Mouse (Mus musculus) intestine, postnatal 0 days (tissue): Measurements from ENCODE around the gene Amigo3. TPM values are rescaled to one million over a fixed set of nuclear protein-coding genes. Genes with fewer than 3 reads are reported as not detected.

Experiments
- ATAC-seq: fragments of 200-750 bp; cut with Nextera tagmentation; 2 replicates; pipeline ENCODE4 v1.8.0; 2017; ENCODE audit warnings: mild to moderate bottlenecking, moderate TSS enrichment, moderate library complexity
- H3K27ac ChIP-seq: fragments of 300-500 bp; sonication (generic); 2 replicates; pipeline ENCODE4 v1.5.1; 2014; ENCODE audit warnings: mild to moderate bottlenecking, low read depth, low read length, moderate library complexity
- H3K27me3 ChIP-seq: fragments of 300-500 bp; sonication (generic); replicated peaks from 2 replicates; pipeline ENCODE4 v1.6.1; 2014; ENCODE audit warnings: low read length, mixed read lengths; ENCODE audit not compliant: control insufficient read depth, insufficient read depth
- H3K36me3 ChIP-seq: fragments of 300-500 bp; sonication (generic); 2 replicates; pipeline ENCODE4 v1.6.1; 2014; ENCODE audit warnings: mild to moderate bottlenecking, moderate library complexity; ENCODE audit not compliant: control insufficient read depth, insufficient read depth
- H3K4me1 ChIP-seq: fragments of 300-500 bp; sonication (generic); replicated peaks from 2 replicates; pipeline ENCODE4 v1.6.1; 2014; ENCODE audit warnings: antibody characterized with exemption, low read length, mixed read lengths; ENCODE audit not compliant: control insufficient read depth, insufficient read depth
- H3K4me2 ChIP-seq: fragments of 300-500 bp; sonication (generic); replicated peaks from 2 replicates; pipeline ENCODE4 v1.6.1; 2014; ENCODE audit warnings: low read depth, mild to moderate bottlenecking, moderate library complexity
- H3K4me3 ChIP-seq: fragments of 300-500 bp; sonication (generic); 2 replicates; pipeline ENCODE4 v1.5.1; 2014; ENCODE audit warnings: low read depth, low read length
- H3K9ac ChIP-seq: fragments of 300-500 bp; sonication (generic); 2 replicates; pipeline ENCODE4 v1.6.1; 2014; ENCODE audit warnings: mild to moderate bottlenecking, low read depth, low read length
- H3K9me3 ChIP-seq: fragments of 300-500 bp; sonication (generic); 2 replicates; pipeline ENCODE4 v1.6.1; 2016; ENCODE audit warnings: mixed run types; ENCODE audit not compliant: control insufficient read depth
- CTCF ChIP-seq: sonication (generic); IDR thresholded peaks from 2 replicates; pipeline ENCODE4 v1.5.1; 2016; ENCODE audit warnings: low read depth, mild to moderate bottlenecking, control low read depth, antibody characterized with exemption, moderate library complexity
- WGBS: fragments of 180-500 bp; shearing (Covaris S2); extraction: QIAGEN DNeasy Blood & Tissue Kit; methylation state at CpG from one replicate; pipeline ENCODE4 v1.1.7; 2014; 5-methylcytosine and 5-hydroxymethylcytosine counted together
- polyA plus RNA-seq: library from polyadenylated mRNA; unstranded; fragments of >200 nt; fragmentation: Nextera tagmentation; extraction: Ambion mirVana; gene quantifications from 2 replicates; pipeline ENCODE4 v1.2.1, GENCODE M21; 2015

Amigo3 gene
- polyA plus RNA-seq, 1 experiment from 2014 or later = 4.4 TPM

GRCm38 (mm10) chr9:108069529-108069928 lies 16.6 kb downstream of the Amigo3 start:
- TF ChIP-seq CTCF = no peak
- H3K36me3 ChIP-seq = peaks cover 42% of the 10 kb centered on the region
- H3K4me1 ChIP-seq = no peaks in the 10 kb centered on the region
- no peaks in the 10 kb centered on the region for H3K27me3 ChIP-seq
- H3K9ac ChIP-seq = no peak overlapping the region
- H3K27ac ChIP-seq = no peak overlapping the region
- no peak overlapping the region for H3K4me2 ChIP-seq
- H3K9me3 ChIP-seq = no peaks in the 10 kb centered on the region
- no peak for ATAC-seq
- 86% methylated on average over 7 of the region's 7 CpGs for WGBS
- no peak overlapping the region for H3K4me3 ChIP-seq

DNA sequence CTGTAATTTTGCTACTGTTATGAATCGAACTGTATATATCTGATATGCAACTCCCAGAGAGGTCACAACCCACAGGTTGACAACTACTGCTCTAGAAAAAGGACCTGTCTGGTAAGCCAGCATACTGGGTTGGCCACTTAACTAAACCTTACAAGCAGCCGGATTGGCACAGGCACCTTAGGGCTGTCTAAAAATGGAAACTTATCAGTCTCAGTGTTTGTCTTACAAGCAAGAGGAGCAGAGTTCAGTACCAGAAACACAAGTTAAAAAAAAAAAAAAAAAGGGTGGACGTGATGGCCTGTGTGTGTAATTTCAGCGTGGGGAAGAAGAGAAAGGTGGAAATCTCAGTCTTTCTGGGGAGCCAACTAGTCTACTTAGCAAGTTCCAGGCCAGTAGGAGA lies 18.8 kb downstream of the Amigo3 start:
- WGBS = 49% methylated on average over 4 of the region's 4 CpGs
- no peak overlapping the region for H3K9ac ChIP-seq
- peaks cover 40% of the 10 kb centered on the region for H3K36me3 ChIP-seq
- H3K27me3 ChIP-seq = no peaks in the 10 kb centered on the region
- H3K4me1 ChIP-seq = no peaks in the 10 kb centered on the region
- no peak for TF ChIP-seq CTCF
- no peak overlapping the region for H3K4me2 ChIP-seq
- H3K27ac ChIP-seq = no peak overlapping the region
- ATAC-seq = no peak
- H3K4me3 ChIP-seq = no peak overlapping the region
- H3K9me3 ChIP-seq = no peaks in the 10 kb centered on the region

DNA sequence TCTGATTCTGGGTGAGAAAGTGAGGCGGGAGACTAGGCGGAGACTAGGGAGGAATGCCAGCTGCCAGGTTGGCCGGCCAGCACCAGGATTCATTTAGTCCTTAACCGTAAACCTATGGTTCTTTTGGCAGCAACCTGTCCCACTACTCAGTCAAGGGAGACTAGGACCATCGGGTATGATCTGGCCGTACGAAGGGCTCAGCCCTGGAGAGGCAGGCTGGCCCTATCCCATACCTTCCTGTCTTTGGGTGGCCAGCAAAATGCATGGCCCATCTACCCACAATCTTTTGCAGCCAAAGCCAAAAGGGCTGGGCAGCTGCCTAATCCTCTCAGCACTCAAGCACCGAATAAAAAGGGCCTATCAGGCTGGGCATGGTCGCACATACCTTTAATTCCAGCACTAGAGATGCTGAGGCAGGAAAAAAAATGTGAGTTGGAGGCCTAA lies 19.5 kb downstream of the Amigo3 start:
- Histone ChIP-seq H3K36me3 (peaks cover 40% of the 10 kb centered on the region), H3K4me3 (no peak overlapping the region), H3K9ac (no peak overlapping the region), H3K4me1 (no peaks in the 10 kb centered on the region), H3K27me3 (no peaks in the 10 kb centered on the region), H3K4me2 (no peak overlapping the region), H3K9me3 (no peaks in the 10 kb centered on the region), H3K27ac (no peak overlapping the region)
- no peak for TF ChIP-seq CTCF
- WGBS = 59% methylated on average over 9 of the region's 9 CpGs
- no peak for ATAC-seq

DNA sequence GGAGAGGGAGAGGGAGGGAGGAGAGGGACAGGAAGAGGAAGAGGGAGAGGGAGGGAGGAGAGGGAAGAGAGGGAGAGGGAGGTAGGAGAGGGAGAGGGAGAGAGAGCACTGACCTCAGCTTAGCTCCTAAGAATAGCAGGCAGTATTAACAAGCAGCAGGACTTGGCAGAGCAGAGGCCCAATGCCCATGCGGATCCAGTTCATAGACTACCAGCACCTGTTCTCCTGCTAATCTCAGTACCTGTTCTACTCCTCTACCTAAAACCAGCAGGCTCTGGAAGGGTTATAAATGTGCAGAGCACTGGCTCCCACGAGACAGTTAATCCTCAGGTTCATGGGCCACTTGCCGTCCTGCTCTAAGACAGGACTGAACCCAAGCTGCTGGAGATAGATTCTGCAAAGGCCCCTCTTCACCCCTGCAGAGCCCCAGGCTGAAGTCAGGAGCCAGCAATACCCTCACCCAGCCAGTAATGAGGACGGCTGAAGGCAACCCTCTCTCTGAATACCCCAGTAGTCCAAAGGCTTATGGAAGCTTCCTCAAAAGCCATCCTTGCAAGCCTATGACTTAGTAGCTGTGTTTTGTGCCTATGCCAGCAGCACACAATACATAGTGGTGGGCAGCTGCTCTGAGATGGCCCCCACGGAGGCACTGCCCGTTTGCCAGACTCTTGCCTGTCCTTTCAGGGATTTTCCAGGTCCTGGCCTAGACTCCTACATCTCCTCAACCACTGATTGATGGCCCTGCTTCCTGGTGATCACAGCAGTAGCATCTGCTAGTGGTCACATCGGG lies 20.4 kb downstream of the Amigo3 start:
- 0 out of 2 replicates have a peak overlapping the region, but pooled peaks have one; percentile 11 for H3K27ac ChIP-seq

DNA sequence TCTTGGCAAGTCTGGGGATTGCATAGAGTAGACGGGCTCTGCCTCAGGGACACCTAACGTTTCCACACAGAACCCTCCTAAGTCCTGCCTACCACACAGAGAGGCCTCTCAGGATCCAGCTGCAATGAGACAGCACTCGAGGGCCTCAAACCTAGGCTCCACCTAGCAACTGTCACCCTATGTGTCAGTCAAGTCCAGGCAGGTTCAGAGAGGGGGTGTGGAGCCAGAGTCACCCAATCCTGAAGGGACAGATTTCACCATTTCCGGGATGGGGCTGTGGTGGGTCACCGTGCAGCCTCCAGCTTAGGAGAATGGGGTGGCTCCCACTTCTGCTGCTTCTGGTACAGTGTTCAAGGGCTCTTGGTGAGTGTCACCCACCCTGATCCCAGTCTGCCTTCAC lies 27.2 kb downstream of the Amigo3 start, which contains the start of gene Mst1:
Gene Mst1, plus strand, starts transcription at position 269 of the 400 bp plus-strand sequence.
- Histone ChIP-seq H3K4me2 (peak within 1 kb of the TSS; percentile 85), H3K27me3 (no peaks in the 10 kb centered on the region), H3K4me3 (peak within 1 kb of the TSS; percentile 63), H3K36me3 (peaks cover 12% of the 10 kb centered on the region), H3K27ac (peak within 1 kb of the TSS; percentile 68; the same call in 1 of the 2 replicates), H3K9me3 (no peaks in the 10 kb centered on the region), H3K4me1 (peaks cover 17% of the 10 kb centered on the region), H3K9ac (peak within 1 kb of the TSS; percentile 82)
- no peak for TF ChIP-seq CTCF
- no peak for ATAC-seq
- 67% methylated on average over 5 of the region's 5 CpGs for WGBS

More for the DNA sequence above, 20.4 kb downstream of the Amigo3 start:
- no peak for TF ChIP-seq CTCF
- 70% methylated on average over 7 of the region's 7 CpGs for WGBS
- H3K36me3 ChIP-seq = peaks cover 40% of the 10 kb centered on the region
- H3K4me3 ChIP-seq = no peak overlapping the region
- no peak for ATAC-seq
- no peaks in the 10 kb centered on the region for H3K9me3 ChIP-seq
- H3K4me1 ChIP-seq = no peaks in the 10 kb centered on the region
- H3K27me3 ChIP-seq = no peaks in the 10 kb centered on the region
- no peak overlapping the region for H3K9ac ChIP-seq
- no peak overlapping the region for H3K4me2 ChIP-seq

GRCm38 (mm10) chr9:108082549-108082948 lies 29.6 kb downstream of the Amigo3 start:
- ATAC-seq = no peak
- H3K9ac ChIP-seq = peak overlapping the region; percentile 4; the same call in 1 of the 2 replicates
- 1% methylated on average over 19 of the region's 19 CpGs for WGBS

More at GRCm38 (mm10) chr9:108082549-108082948, 29.6 kb downstream of the Amigo3 start:
- Histone ChIP-seq H3K4me2 (peak overlapping the region; percentile 39), H3K4me1 (peaks cover 17% of the 10 kb centered on the region), H3K27ac (no peak overlapping the region), H3K36me3 (peaks cover 30% of the 10 kb centered on the region), H3K27me3 (no peaks in the 10 kb centered on the region), H3K4me3 (0 out of 2 replicates have a peak overlapping the region, but pooled peaks have one; percentile 9), H3K9me3 (no peaks in the 10 kb centered on the region)
- no peak for TF ChIP-seq CTCF
